Mouse (Mus musculus) liver, embryonic 16.5 days (tissue): ENCODE data around the gene Miox. TPM values are rescaled to one million over a fixed set of nuclear protein-coding genes. Genes with fewer than 3 reads are reported as not detected.

Experiments
- ATAC-seq: fragments of 200-750 bp; cut with Nextera tagmentation; 2 replicates; pipeline ENCODE4 v1.8.0; 2017; ENCODE audit warnings: low read depth, mild to moderate bottlenecking, moderate number of reproducible peaks, moderate library complexity
- H3K27ac ChIP-seq: fragments of 300-500 bp; sonication (generic); 2 replicates; pipeline ENCODE4 v1.5.1; 2014; ENCODE audit warnings: mild to moderate bottlenecking, low read length
- H3K27me3 ChIP-seq: fragments of 300-500 bp; sonication (generic); 2 replicates; pipeline ENCODE4 v1.6.1; 2014; ENCODE audit warnings: low read depth, low read length, mixed read lengths; ENCODE audit not compliant: control insufficient read depth, insufficient read depth
- H3K36me3 ChIP-seq: fragments of 300-500 bp; sonication (generic); 2 replicates; pipeline ENCODE4 v1.6.1; 2014; ENCODE audit warnings: mild to moderate bottlenecking; ENCODE audit not compliant: control insufficient read depth, insufficient read depth
- H3K4me1 ChIP-seq: fragments of 300-500 bp; sonication (generic); 2 replicates; pipeline ENCODE4 v1.6.1; 2014; ENCODE audit warnings: low read depth, low read length, mixed read lengths; ENCODE audit not compliant: control insufficient read depth
- H3K4me2 ChIP-seq: fragments of 300-500 bp; sonication (generic); 2 replicates; pipeline ENCODE4 v1.6.1; 2014; ENCODE audit warnings: low read depth, low read length, mixed read lengths
- H3K4me3 ChIP-seq: fragments of 300-500 bp; sonication (generic); 2 replicates; pipeline ENCODE4 v1.5.1; 2014; ENCODE audit warnings: low read depth, mild to moderate bottlenecking, low read length
- H3K9ac ChIP-seq: fragments of 300-500 bp; sonication (generic); 2 replicates; pipeline ENCODE4 v1.6.1; 2014; ENCODE audit warnings: low read depth, low read length
- H3K9me3 ChIP-seq: fragments of 300-500 bp; sonication (generic); replicated peaks from 2 replicates; pipeline ENCODE4 v1.6.1; 2016; ENCODE audit warnings: low read length; ENCODE audit not compliant: control insufficient read depth
- WGBS: fragments of 180-500 bp; shearing (Covaris S2); extraction: QIAGEN DNeasy Blood & Tissue Kit; methylation state at CpG from one replicate; pipeline ENCODE4 v1.1.7; 2014; ENCODE audit not compliant: insufficient replicate concordance; 5-methylcytosine and 5-hydroxymethylcytosine counted together
- polyA plus RNA-seq: library from polyadenylated mRNA; unstranded; fragments of >200 nt; fragmentation: Nextera tagmentation; extraction: Ambion mirVana; gene quantifications from 2 replicates; pipeline ENCODE4 v1.2.1, GENCODE M21; 2015

Gene Miox
- polyA plus RNA-seq, 1 experiment from 2014 or later = 8.9 TPM

DNA sequence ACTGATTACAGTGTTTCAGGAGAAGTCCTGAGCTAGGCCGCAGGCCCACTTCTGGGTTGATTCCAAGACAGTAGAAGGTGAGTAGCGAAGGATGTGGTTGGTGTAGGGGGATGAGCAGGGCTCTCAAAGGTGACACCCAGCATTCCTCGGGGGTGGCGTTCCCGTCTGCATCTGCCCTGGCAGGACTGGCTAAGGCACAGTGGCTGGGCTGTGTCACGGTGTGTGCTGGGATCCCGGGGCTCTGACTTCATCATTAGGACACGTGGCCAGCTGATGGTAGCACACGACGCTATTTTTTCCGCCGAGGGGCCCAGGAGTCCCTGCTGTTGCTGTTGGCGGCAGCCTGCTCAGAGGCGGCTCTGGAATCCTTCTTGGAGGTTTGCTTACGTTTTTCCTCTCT lies 17.1 kb downstream of the Miox start:
- no peak overlapping the region for H3K4me3 ChIP-seq
- H3K9me3 ChIP-seq = no peaks in the 10 kb centered on the region
- H3K4me1 ChIP-seq = peaks cover 13% of the 10 kb centered on the region
- no peak overlapping the region for H3K9ac ChIP-seq
- no peaks in the 10 kb centered on the region for H3K27me3 ChIP-seq
- WGBS = 88% methylated on average over 15 of the region's 15 CpGs
- no peak for ATAC-seq
- H3K27ac ChIP-seq = no peak overlapping the region
- no peak overlapping the region for H3K4me2 ChIP-seq
- H3K36me3 ChIP-seq = peaks cover 29% of the 10 kb centered on the region

DNA sequence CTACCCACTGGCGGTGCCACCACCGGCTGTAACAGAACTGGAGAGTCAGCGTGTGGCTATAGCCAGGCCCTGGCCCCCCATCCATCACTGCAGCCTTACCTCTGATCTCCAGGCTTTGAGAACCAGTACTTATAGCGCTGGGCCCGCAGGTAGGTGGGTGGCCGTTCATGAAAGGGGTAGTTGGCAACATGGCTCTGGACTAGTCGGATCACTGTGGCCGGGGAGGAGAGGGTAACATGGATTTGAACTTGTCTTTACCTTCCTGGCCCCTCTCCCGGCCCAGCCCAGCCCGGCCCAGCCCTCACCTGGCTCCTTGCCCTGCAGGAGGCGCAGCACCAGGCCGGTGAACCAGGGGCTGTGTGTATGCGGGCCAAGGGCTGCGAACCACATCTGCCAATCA lies 17.9 kb downstream of the Miox start:
- H3K27me3 ChIP-seq = no peaks in the 10 kb centered on the region
- ATAC-seq = no peak
- H3K4me1 ChIP-seq = peaks cover 13% of the 10 kb centered on the region
- H3K9ac ChIP-seq = no peak overlapping the region
- 88% methylated on average over 14 of the region's 14 CpGs for WGBS
- no peaks in the 10 kb centered on the region for H3K9me3 ChIP-seq
- H3K36me3 ChIP-seq = peaks cover 29% of the 10 kb centered on the region
- H3K27ac ChIP-seq = no peak overlapping the region
- no peak overlapping the region for H3K4me3 ChIP-seq
- H3K4me2 ChIP-seq = no peak overlapping the region

DNA sequence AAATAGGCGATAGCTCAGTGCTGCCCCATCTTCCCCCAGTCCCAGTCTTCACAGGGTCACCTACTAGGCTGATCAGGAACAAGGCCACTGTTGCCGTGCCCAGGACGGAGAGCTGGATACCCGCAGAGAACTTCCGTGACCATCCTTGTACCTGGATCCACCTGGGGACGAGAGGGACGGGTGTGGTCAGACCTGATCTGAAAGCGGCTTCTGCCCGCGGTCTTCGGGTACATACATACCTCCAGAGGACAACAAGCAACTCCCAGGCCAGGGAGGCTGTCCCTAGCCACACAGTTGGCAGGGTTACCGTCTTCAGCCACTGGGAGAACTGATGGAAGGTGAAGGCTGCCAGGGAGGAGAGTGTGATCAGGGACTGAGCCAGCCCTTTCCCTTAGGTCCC lies 18.6 kb downstream of the Miox start:
- H3K27ac ChIP-seq = no peak overlapping the region
- no peaks in the 10 kb centered on the region for H3K9me3 ChIP-seq
- H3K9ac ChIP-seq = no peak overlapping the region
- peaks cover 29% of the 10 kb centered on the region for H3K36me3 ChIP-seq
- H3K4me2 ChIP-seq = no peak overlapping the region
- peaks cover 19% of the 10 kb centered on the region for H3K4me1 ChIP-seq
- no peak for ATAC-seq
- H3K4me3 ChIP-seq = no peak overlapping the region
- WGBS = 92% methylated on average over 12 of the region's 12 CpGs
- no peaks in the 10 kb centered on the region for H3K27me3 ChIP-seq

DNA sequence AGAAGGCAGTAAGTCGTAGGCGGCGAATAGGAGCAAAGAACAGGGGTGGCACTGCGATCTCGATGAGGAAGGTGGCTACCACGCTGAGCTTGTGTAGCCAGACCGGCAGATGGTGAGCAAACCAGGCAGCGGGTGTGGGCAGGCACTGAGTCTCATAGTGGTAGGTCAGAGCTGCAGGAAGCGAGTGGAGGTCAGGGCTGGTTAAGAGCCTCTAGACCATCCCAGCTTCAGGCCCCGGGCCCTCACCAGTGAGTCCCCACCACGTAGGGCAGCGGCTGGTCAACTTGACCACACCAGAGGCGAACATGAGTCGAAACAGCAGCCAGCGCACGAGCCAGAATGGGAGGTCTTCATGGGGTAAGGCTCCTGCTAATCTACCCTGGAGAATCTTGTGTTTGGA lies 19.6 kb downstream of the Miox start:
- H3K9ac ChIP-seq = peak overlapping the region; percentile 93; the same call in 1 of the 2 replicates
- no peak for ATAC-seq
- no peaks in the 10 kb centered on the region for H3K27me3 ChIP-seq
- WGBS = 90% methylated on average over 16 of the region's 16 CpGs
- H3K4me3 ChIP-seq = peak overlapping the region; percentile 80
- no peaks in the 10 kb centered on the region for H3K9me3 ChIP-seq
- peaks cover 24% of the 10 kb centered on the region for H3K4me1 ChIP-seq
- no peak overlapping the region for H3K4me2 ChIP-seq
- H3K27ac ChIP-seq = no peak overlapping the region
- peaks cover 29% of the 10 kb centered on the region for H3K36me3 ChIP-seq

DNA sequence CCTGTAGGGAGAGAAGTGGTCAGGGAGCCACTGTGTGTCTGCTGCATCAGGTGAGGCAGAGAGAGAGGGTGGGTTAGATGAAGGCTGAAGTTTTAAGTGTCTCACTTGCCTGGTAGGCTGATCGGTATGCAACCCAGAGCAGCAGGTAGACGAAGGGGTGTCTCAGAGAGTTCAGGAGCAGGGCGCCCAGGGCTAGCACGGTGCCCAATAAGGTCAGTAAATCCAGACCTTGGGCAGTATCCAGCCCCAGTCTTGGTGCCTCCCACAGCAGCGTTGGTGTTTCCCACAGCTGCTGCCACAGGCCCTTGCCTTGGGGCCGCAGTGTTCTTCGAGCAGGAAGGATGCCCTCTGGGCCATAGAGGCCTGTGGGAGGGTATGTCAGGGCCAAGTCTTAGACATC lies 20.3 kb downstream of the Miox start:
- H3K27me3 ChIP-seq = no peaks in the 10 kb centered on the region
- H3K4me3 ChIP-seq = peak overlapping the region; percentile 80
- 74% methylated on average over 7 of the region's 7 CpGs for WGBS
- H3K4me2 ChIP-seq = peak overlapping the region; percentile 86
- ATAC-seq = no peak
- H3K36me3 ChIP-seq = peaks cover 29% of the 10 kb centered on the region
- peak overlapping the region; percentile 93 for H3K9ac ChIP-seq
- H3K4me1 ChIP-seq = peaks cover 28% of the 10 kb centered on the region
- peak overlapping the region; percentile 88 for H3K27ac ChIP-seq
- no peaks in the 10 kb centered on the region for H3K9me3 ChIP-seq

DNA sequence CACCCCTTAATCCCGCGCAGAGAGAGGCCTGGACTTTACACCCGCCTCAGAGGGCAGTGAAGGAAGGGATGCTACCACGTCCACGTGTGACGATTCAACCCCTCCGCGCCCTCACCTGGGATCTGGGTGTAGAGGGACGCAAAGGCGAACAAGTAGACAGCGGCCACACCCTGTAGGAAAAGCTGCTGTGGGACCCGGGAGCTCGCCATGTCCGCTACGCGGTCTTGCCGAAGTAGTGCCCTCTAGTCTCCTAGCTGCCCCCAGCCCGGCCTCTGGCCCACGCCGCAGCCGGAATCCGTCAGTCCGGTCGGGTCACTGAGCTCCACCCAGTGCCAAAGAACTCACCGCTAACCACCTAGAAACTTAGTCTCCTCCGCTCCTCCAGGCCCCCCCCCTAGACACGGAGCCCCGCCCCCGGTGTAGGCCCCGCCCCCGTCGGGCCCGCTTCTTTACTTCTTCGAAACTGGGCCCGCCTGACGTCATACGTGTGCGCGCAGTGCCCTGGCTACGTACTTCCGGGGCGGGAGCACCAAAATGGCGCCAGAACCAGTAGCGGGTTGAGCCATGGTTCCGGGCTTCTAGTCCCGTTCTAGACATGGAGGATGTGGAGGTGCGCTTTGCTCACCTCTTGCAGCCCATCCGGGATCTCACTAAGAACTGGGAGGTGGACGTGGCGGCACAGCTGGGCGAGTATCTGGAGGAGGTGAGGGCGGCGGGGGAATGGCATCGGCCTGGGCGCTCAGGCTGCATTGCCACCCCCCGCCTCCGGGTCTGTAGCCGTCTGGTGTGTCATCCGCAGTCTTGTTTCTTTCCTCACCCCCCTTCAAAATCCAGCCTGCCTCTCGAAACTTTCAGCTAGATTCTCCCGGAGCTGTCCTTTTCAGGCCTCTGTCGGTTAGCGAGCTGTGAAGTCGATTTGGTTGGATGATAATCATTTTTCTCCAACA lies 21.3 kb downstream of the Miox start, which contains the start of the genes Lmf2 and Ncaph2:
Lmf2 (minus strand) TSS at position 419 of the 947 bp plus-strand sequence.
Ncaph2 (plus strand) TSS at position 479 of the 947 bp plus-strand sequence.
- Histone ChIP-seq H3K4me1 (peaks cover 28% of the 10 kb centered on the region), H3K27me3 (no peaks in the 10 kb centered on the region), H3K27ac (peak within 1 kb of the TSS; percentile 88), H3K9me3 (no peaks in the 10 kb centered on the region), H3K4me2 (peak within 1 kb of the TSS; percentile 86), H3K36me3 (peaks cover 35% of the 10 kb centered on the region), H3K4me3 (peak within 1 kb of the TSS; percentile 80), H3K9ac (peak within 1 kb of the TSS; percentile 93)
- under 1% methylated on average over 64 of the region's 64 CpGs for WGBS
- peak; percentile 90 for ATAC-seq

DNA sequence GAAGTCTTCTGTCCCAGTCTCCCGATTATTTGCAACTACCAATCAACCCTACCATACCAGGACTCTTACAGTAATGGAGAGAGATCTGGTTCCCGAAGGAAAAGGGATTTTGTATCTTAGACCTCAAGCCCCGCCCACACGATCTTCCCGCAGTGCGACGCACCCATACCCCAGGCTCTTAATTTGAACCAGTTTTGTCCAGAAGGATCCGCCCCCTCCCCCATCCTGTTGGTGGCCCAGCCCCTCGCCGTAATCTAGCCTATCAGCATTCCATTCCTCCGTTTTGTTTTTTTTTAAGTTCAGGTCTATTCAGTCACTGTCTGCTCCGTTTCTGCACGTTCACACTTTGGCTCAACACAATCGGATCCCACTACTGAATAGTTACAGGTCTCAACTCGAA lies 22.2 kb downstream of the Miox start:
- under 1% methylated on average over 15 of the region's 15 CpGs for WGBS
- H3K27me3 ChIP-seq = no peaks in the 10 kb centered on the region
- peak overlapping the region; percentile 79 for H3K27ac ChIP-seq
- peak overlapping the region; percentile 76 for H3K4me2 ChIP-seq
- H3K4me3 ChIP-seq = peak overlapping the region; percentile 80
- H3K9ac ChIP-seq = peak overlapping the region; percentile 81
- H3K9me3 ChIP-seq = no peaks in the 10 kb centered on the region
- peaks cover 33% of the 10 kb centered on the region for H3K36me3 ChIP-seq
- H3K4me1 ChIP-seq = peaks cover 28% of the 10 kb centered on the region
- ATAC-seq = peak; percentile 64

DNA sequence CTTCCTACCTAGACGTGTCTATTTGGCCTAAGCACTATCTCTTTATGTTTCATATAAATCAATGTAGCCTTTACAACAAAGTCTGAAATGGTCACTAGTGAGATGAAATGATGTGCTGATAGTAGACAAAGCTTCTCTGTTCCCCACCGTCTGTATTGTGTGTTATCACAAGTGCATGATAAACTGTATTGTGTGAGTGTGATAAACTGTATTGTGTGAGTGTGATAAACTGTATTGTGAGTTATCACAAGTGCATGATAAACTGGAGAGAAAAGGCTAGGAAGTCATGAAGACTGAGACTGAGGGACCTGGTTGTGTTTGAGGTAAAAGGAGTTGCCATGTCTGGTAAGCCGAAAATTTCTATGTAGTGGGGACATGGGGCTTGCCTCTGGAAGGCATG lies 24.6 kb downstream of the Miox start:
- peaks cover 27% of the 10 kb centered on the region for H3K4me1 ChIP-seq
- no peaks in the 10 kb centered on the region for H3K9me3 ChIP-seq
- 42% methylated on average over 3 of the region's 3 CpGs for WGBS
- peaks cover 28% of the 10 kb centered on the region for H3K36me3 ChIP-seq
- no peaks in the 10 kb centered on the region for H3K27me3 ChIP-seq
- ATAC-seq = no peak
- H3K27ac ChIP-seq = no peak overlapping the region
- H3K4me2 ChIP-seq = no peak overlapping the region
- no peak overlapping the region for H3K9ac ChIP-seq
- no peak overlapping the region for H3K4me3 ChIP-seq

DNA sequence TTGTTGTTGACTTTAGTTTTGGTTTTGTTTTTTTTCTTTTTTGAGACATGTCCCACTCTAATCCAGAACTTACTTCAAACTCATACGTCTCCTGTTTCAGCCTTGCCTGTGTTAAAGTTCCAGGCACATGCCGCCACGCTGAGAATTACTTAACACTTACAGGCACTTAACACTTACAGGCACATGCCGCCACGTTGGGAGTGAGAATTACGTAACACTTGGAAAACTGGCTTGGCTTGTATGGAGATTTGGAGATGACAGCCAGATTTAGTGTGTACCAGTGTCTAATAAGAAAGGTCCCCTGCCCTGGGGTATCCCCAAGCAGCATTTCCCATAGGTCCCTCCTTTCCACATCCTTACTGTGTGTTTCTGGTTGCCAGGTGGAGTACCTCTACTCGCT lies 28.9 kb downstream of the Miox start:
- ATAC-seq = no peak
- Histone ChIP-seq H3K9me3 (no peaks in the 10 kb centered on the region), H3K27ac (no peak overlapping the region), H3K27me3 (no peaks in the 10 kb centered on the region), H3K36me3 (peaks cover 69% of the 10 kb centered on the region), H3K4me2 (no peak overlapping the region), H3K9ac (no peak overlapping the region), H3K4me3 (no peak overlapping the region), H3K4me1 (peaks cover 7% of the 10 kb centered on the region)
- WGBS = 86% methylated on average over 7 of the region's 7 CpGs
